Mouse (Mus musculus): ENCODE results near the gene Ccdc134. TPM values are rescaled to one million over a fixed set of nuclear protein-coding genes. Genes with fewer than 3 reads are reported as not detected.

Gene Ccdc134
- polyA plus RNA-seq, 1 experiment from 2014 or later, result 12.7 TPM

DNA sequence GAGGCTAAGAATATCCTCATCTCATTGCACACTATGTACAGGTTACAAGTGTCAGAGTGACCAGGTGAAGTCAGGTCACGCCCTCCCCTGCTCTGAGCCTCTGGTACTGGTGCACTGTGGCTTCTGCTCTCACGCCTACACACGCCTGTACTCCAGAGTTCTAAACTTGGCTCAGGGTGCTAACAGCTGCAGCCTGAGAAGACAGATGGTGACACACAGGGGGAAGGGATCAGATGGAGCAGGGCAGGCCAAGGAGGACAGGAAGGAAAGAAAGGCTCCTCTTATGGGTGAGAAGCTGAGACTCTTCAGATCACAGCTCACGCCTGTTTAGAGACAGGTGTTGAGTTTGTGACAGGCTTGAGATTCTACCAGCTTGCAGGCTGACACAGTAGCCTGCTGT is 7.7 kb downstream of the Ccdc134 start:
- H3K4me2 ChIP-seq, result no peak overlapping the region
- no peaks in the 10 kb centered on the region for H3K4me1 ChIP-seq
- no peaks in the 10 kb centered on the region for H3K27me3 ChIP-seq (replicated peaks)
- H3K9ac ChIP-seq, result no peak overlapping the region
- no peak overlapping the region for H3K4me3 ChIP-seq
- H3K9me3 ChIP-seq, result no peaks in the 10 kb centered on the region
- 93% methylated on average over 4 of the region's 4 CpGs for WGBS
- ATAC-seq (replicated peaks), result no peak
- no peaks in the 10 kb centered on the region for H3K36me3 ChIP-seq (replicated peaks)
- no peak overlapping the region for H3K27ac ChIP-seq

DNA sequence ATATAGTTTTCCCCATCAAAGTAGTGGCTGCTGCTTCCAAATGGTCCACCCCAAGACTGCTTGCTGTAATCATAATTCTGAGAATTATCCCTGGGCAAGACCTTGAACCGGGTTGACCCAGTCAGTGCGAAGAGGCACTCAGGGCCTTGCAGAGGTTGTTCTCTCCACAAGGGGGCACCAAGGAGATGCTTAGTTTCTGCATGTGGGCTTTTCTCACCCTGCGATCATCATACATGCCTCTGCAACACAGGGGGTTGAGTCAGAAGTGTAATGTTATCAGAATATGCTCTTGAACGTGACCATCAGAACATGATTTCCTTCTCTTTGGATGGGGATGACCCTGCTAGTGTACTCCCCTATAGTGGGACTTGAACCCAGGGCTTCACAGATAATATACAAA is 10.8 kb downstream of the Ccdc134 start:
- H3K4me2 ChIP-seq, result no peak overlapping the region
- H3K4me3 ChIP-seq, result no peak overlapping the region
- no peaks in the 10 kb centered on the region for H3K4me1 ChIP-seq
- no peak for ATAC-seq (replicated peaks)
- no peaks in the 10 kb centered on the region for H3K9me3 ChIP-seq
- no peak overlapping the region for H3K9ac ChIP-seq
- WGBS, result 57% methylated on average over 4 of the region's 4 CpGs
- no peak overlapping the region for H3K27ac ChIP-seq
- H3K36me3 ChIP-seq (replicated peaks), result no peaks in the 10 kb centered on the region
- no peaks in the 10 kb centered on the region for H3K27me3 ChIP-seq (replicated peaks)

DNA sequence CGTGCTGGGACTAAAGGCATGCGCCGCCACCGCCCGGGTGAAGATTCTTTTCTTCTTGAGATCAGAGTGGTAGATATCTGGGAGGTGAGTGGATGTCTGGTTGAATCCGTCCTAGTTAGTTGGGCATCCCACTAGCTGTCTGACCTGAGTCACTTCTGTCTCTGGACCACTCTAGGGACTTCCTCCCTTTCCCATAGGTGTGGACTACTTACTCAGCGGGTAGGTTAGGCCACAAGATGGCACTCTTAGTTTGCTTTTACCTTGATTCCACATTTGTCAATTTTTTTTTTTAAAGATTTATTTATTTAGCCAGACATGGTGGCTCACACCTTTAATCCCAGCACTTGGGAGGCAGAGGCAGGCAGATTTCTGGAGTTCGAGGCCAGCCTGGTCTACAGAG is 11.5 kb downstream of the Ccdc134 start:
- 0 out of 2 replicates have a peak, but pooled peaks cover 3% of the 10 kb centered on the region for H3K4me1 ChIP-seq
- no peaks in the 10 kb centered on the region for H3K9me3 ChIP-seq
- no peak overlapping the region for H3K4me2 ChIP-seq
- no peak overlapping the region for H3K27ac ChIP-seq
- H3K4me3 ChIP-seq, result no peak overlapping the region
- ATAC-seq (replicated peaks), result no peak
- no peak overlapping the region for H3K9ac ChIP-seq
- H3K27me3 ChIP-seq (replicated peaks), result no peaks in the 10 kb centered on the region
- WGBS, result 90% methylated on average over 8 of the region's 8 CpGs
- H3K36me3 ChIP-seq (replicated peaks), result no peaks in the 10 kb centered on the region

DNA sequence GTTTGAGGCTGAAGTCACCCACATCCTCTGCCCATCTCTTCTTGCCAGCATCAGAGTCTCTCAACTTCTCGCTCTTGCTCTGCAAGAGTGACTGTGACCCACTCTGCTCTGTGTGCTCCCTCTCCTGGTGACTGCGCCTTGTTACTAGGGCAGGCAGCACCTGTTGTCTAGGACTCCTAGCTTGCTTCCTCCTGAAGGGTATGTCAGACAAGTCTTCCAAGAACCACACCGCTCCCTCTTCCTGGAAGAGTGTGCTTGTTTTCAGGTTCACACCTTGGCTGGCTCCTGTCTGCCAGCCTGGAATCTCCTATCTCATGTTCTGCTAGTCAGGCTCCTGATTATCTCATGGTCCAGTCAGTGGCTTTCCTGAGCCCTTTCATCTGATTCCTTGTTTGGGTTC is 12.6 kb downstream of the Ccdc134 start:
- peaks cover 4% of the 10 kb centered on the region for H3K4me1 ChIP-seq
- H3K9me3 ChIP-seq, result no peaks in the 10 kb centered on the region
- no peak overlapping the region for H3K9ac ChIP-seq
- no peak for ATAC-seq (replicated peaks)
- no peaks in the 10 kb centered on the region for H3K36me3 ChIP-seq (replicated peaks)
- H3K4me3 ChIP-seq, result no peak overlapping the region
- H3K4me2 ChIP-seq, result no peak overlapping the region
- no peak overlapping the region for H3K27ac ChIP-seq
- H3K27me3 ChIP-seq (replicated peaks), result no peaks in the 10 kb centered on the region
- WGBS, result 88% methylated on average over 3 of the region's 3 CpGs

DNA sequence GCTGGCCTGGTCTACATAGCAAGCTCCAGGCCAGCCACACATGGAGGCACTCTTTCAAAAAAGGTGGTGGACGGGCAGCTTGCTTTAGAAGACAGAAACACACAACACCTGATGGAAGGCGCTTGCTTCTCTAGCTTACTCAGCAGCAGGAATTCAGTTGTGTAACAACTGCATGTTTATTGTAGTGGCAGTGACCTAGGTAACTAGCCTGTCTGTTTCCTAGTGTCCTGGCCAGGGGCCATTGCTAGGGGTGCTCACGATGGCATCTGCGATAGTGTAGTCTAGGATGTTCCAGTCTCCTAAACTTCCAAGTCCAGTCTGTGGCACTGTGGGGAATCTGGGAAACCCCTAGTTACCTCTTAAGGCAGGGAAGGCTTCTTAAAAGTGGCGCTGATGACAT is 16.4 kb downstream of the Ccdc134 start:
- Histone ChIP-seq H3K9me3 (no peaks in the 10 kb centered on the region), H3K27me3 (replicated peaks) (no peaks in the 10 kb centered on the region), H3K4me1 (peaks cover 29% of the 10 kb centered on the region), H3K4me3 (no peak overlapping the region), H3K4me2 (no peak overlapping the region), H3K9ac (no peak overlapping the region), H3K27ac (peak overlapping the region; percentile 99), H3K36me3 (replicated peaks) (no peaks in the 10 kb centered on the region)
- no peak for ATAC-seq (replicated peaks)
- WGBS, result 82% methylated on average over 5 of the region's 5 CpGs

DNA sequence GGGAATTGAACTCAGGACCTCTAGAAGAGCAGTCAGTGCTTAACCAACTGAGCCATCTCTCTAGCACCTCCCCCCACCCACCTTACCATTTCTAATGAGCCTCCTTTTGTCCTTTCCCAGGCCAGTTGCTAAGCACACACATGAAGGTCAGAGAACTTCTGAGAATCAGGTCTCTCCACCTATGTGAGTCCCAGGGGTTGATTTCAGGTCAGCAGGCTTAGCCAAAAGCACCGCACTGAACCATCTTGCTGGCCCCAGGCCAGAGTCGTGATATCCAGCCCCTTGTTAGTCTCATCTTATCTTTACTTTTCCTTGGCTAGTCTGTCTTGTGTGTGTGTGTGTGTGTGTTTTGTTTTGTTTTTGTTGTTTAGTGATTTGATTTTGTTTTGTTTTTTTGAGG is 17.7 kb downstream of the Ccdc134 start:
- ATAC-seq (replicated peaks), result no peak
- Histone ChIP-seq H3K27ac (peak overlapping the region; percentile 99), H3K36me3 (replicated peaks) (no peaks in the 10 kb centered on the region), H3K4me3 (no peak overlapping the region), H3K4me2 (no peak overlapping the region), H3K27me3 (replicated peaks) (no peaks in the 10 kb centered on the region), H3K9me3 (no peaks in the 10 kb centered on the region), H3K9ac (no peak overlapping the region), H3K4me1 (peaks cover 38% of the 10 kb centered on the region)
- WGBS, result 22% methylated on average over 2 of the region's 2 CpGs

DNA sequence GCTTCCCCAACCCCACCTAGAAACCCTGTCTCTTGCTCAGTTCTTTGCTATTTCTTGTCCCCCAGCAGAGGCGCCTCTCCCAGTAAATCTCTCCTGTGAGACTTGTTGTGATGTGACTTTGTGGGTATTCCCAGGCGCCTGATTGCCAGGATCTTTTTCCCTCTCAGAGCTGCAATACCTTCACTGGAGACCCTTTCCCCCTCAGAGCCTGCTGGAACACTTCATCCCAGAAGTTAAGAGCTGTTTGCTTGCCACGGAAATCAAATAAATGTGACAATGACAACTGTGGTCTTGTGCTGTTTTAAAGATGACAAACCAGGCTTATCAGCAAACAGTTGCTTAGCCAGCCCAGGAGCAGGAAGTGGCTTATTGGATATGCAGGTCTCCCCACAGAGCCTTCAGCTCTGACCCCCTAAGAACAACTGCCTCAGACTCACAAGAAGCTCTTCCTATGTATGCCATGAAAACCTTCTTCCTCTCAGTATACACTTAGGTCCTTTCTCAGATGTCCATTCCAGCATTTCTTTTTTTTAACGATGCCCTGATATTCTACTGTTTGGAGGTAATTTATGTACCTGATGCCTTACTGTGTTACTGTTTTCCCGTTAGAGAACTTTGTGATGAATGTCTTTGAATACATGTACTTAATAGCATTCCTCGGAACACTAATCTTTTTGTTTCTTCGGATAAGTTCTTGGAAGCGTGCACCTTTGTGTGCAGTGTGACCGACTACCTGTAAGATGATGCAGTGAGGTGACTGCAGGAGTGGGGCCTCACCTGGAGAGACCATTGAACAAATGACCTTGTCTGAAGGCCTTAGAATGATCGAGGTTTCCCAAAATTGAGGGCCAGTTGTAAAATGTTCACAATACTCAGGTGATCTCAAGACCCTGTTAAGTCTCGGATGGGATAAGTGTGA is 18.4 kb downstream of the Ccdc134 start:
- H3K4me2 ChIP-seq, result peak overlapping the region; percentile 71
- H3K36me3 ChIP-seq (replicated peaks), result no peaks in the 10 kb centered on the region
- no peaks in the 10 kb centered on the region for H3K27me3 ChIP-seq (replicated peaks)
- no peak for ATAC-seq (replicated peaks)
- H3K4me3 ChIP-seq, result peak overlapping the region; percentile 94
- H3K9me3 ChIP-seq, result no peaks in the 10 kb centered on the region
- H3K4me1 ChIP-seq, result peaks cover 44% of the 10 kb centered on the region
- WGBS, result 11% methylated on average over 11 of the region's 11 CpGs
- H3K9ac ChIP-seq, result peak overlapping the region; percentile 13; the same call in 1 of the 2 replicates
- peak overlapping the region; percentile 99 for H3K27ac ChIP-seq

DNA sequence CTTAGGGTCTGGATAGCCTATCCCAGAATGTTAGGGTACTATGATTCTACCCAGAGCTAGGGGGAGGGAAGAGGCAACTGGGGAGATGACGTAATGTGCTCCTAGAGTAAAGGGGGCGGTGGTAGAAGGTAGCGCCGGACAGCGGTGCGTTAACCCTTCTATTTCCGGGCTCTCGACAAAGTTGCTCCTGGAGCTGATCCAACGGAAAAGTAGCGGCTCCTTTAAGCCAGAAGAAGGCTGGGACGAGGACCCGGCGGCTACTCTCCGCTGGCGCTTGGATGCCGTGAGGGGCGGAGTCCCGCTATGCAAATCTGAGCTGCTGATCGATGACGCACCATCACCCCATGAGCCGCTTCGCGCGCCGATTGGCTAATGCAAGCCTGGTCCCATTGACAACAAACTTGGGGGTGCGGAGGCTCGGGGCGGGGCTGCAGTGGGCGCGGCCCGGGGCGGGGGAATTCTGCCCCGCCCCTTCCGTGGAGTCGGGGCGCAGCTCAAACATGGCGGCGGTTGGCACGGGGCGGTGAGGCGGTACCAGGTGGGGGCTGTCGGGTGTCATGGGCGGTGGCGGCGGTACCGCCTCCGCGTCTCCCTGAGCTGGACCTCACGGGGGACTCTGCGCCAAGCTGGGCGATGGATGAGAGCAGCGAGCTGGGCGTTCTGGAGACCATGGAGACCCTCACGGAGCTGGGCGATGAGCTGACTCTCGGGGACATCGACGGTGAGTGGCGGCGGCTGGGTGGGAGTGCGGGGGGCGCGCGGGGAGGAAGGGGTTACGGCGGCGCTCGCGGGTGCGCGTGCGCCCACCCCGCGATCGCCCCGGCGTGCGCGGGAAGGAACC is 19.3 kb downstream of the Ccdc134 start, which contains the start of gene Srebf2:
TSS of gene Srebf2 (plus strand) at position 412 of the 841 bp plus-strand sequence.
- peak within 1 kb of the TSS; percentile 86 for H3K9ac ChIP-seq
- under 1% methylated on average over 78 of the region's 79 CpGs for WGBS
- no peaks in the 10 kb centered on the region for H3K27me3 ChIP-seq (replicated peaks)
- no peaks in the 10 kb centered on the region for H3K36me3 ChIP-seq (replicated peaks)
- no peaks in the 10 kb centered on the region for H3K9me3 ChIP-seq
- ATAC-seq (replicated peaks), result peak; percentile 97
- H3K27ac ChIP-seq, result peak within 1 kb of the TSS; percentile 99
- peaks cover 50% of the 10 kb centered on the region for H3K4me1 ChIP-seq
- H3K4me2 ChIP-seq, result peak within 1 kb of the TSS; percentile 71
- H3K4me3 ChIP-seq, result peak within 1 kb of the TSS; percentile 94

DNA sequence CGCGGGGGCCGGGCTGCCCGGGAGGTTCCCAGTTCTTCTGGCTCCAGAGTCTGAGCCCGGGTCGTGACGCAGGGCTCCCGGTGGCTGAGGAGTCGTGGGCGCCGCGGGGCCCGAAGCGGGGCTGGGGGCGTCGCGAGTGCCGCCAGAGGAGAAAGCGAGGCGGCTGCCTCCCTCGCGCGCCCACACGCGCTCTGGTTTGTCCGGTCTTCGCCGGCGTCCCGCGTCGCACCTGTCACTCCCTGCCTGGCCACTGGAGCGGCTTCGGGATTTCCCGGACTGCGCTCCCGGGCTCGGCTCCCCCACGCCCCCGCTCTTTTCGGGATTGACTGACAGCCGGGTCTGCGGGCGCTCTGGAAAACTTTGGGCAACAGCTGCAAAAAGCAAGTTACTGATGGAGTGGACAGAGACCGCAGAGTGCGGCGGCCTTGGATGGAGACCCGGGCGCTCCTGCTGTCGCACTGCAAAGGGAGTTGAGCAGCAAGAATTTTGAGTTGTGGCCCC is 19.9 kb downstream of the Ccdc134 start:
- under 1% methylated on average over 48 of the region's 50 CpGs for WGBS
- ATAC-seq (replicated peaks), result 0 out of 2 replicates have a peak, but pooled peaks have one; percentile 1
- Histone ChIP-seq H3K36me3 (replicated peaks) (no peaks in the 10 kb centered on the region), H3K27ac (peak overlapping the region; percentile 99), H3K27me3 (replicated peaks) (no peaks in the 10 kb centered on the region), H3K9me3 (no peaks in the 10 kb centered on the region), H3K4me3 (peak overlapping the region; percentile 94), H3K4me2 (peak overlapping the region; percentile 71), H3K9ac (peak overlapping the region; percentile 86), H3K4me1 (peaks cover 56% of the 10 kb centered on the region)

DNA sequence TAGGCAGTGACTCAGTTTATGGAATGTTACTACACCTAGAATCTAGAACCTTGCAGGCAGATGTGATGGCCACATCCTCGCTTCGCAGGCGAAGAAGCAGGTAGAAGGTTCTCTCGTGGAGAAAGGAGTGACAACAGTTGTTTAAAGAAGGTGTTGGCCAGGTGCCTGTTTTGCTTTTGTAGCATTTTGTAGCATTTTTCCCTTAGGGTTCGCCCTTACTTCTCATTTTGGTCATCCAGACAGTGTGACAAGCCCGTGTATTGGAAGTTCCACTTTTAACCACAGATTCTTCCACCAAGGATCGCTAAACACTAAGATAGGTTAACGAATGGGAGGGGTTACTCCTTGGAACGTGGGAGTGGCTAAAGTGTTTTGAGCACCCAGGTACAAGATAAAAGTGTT is 20.8 kb downstream of the Ccdc134 start:
- peak overlapping the region; percentile 86 for H3K9ac ChIP-seq
- no peak for ATAC-seq (replicated peaks)
- peak overlapping the region; percentile 99 for H3K27ac ChIP-seq
- 25% methylated on average over 9 of the region's 9 CpGs for WGBS
- H3K36me3 ChIP-seq (replicated peaks), result no peaks in the 10 kb centered on the region
- peak overlapping the region; percentile 71 for H3K4me2 ChIP-seq
- H3K4me1 ChIP-seq, result peaks cover 56% of the 10 kb centered on the region
- H3K4me3 ChIP-seq, result peak overlapping the region; percentile 94
- H3K27me3 ChIP-seq (replicated peaks), result no peaks in the 10 kb centered on the region
- no peaks in the 10 kb centered on the region for H3K9me3 ChIP-seq

DNA sequence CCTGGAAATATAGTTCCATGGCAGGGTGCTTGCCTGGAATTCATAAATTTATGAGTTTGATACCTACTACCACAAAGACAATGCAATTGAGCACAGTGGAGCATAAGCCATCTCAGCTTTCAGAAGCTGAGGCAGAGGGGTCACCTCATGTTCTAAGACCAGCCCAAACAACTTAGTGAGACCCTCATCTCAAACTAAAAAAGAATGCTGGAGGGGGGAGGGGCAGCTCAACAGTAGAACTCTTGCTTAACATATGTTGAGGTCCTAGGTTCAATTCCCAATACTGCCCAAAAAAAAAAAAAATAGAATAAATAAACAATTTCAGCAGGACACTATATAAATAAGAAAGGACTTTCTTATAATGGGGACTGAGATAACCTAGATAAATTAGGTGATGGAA is 22.3 kb downstream of the Ccdc134 start:
- Histone ChIP-seq H3K27ac (no peak overlapping the region), H3K9me3 (no peaks in the 10 kb centered on the region), H3K27me3 (replicated peaks) (no peaks in the 10 kb centered on the region), H3K9ac (no peak overlapping the region), H3K4me3 (no peak overlapping the region), H3K4me2 (peak overlapping the region; percentile 71; the same call in 1 of the 2 replicates), H3K4me1 (peaks cover 59% of the 10 kb centered on the region), H3K36me3 (replicated peaks) (no peaks in the 10 kb centered on the region)
- no peak for ATAC-seq (replicated peaks)

DNA sequence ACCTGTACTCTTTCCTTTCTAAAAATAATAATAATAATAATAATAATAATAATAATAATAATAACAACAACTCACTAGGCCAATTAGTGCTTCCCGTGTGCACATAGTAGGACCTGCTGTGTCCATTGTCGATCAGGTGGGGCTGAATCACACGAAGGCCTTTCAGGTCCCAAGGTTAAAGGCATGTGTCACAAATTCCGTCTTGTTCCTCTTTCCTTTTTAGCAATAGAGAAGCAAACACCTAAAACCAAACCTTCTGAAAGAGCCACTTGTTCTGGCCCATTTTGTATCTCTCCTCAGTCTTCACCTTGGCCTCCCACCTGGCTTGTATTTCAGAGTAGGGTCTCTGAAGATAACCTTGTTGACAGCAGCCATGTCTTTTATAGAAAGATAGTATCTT is 23.5 kb downstream of the Ccdc134 start:
- Histone ChIP-seq H3K4me2 (no peak overlapping the region), H3K36me3 (replicated peaks) (no peaks in the 10 kb centered on the region), H3K27me3 (replicated peaks) (no peaks in the 10 kb centered on the region), H3K4me1 (peaks cover 50% of the 10 kb centered on the region), H3K27ac (no peak overlapping the region), H3K9me3 (no peaks in the 10 kb centered on the region), H3K9ac (no peak overlapping the region), H3K4me3 (no peak overlapping the region)
- ATAC-seq (replicated peaks), result no peak
- 96% methylated on average over 4 of the region's 4 CpGs for WGBS
